Mouse (Mus musculus) embryo, embryonic 11 days (tissue): ENCODE measurements around the gene Dusp21.

Experiments
- DNase-seq: peaks from one replicate; pipeline ENCODE4 v3.0.0-alpha.2; 2015

The Dusp21 gene

GRCm38 (mm10) chrX:18145557-18145956, at the start of gene Dusp21:
TSS of gene Dusp21 (plus strand) at chrX:18145857.
- no peak for DNase-seq

- no peak for DNase-seq
Observed at GRCm38 (mm10) chrX:18160734-18161442, 15.2 kb downstream of the Dusp21 start.

- no peak for DNase-seq
Observed at GRCm38 (mm10) chrX:18161796-18162191, 16.1 kb downstream of the Dusp21 start.

- DNase-seq: peak; percentile 97
Observed at GRCm38 (mm10) chrX:18162192-18162857, 16.7 kb downstream of the Dusp21 start, which contains the start of gene Kdm6a. TSS of gene Kdm6a (plus strand) at chrX:18162575.

- DNase-seq: peak; percentile 66
Observed at GRCm38 (mm10) chrX:18162861-18163731, 17.4 kb downstream of the Dusp21 start.

GRCm38 (mm10) chrX:18163917-18164624, 18.4 kb downstream of the Dusp21 start:
- DNase-seq: peak; percentile 53

- no peak for DNase-seq
Observed at GRCm38 (mm10) chrX:18165121-18165520, 19.5 kb downstream of the Dusp21 start.

GRCm38 (mm10) chrX:18166961-18167360, 21.3 kb downstream of the Dusp21 start:
- no peak for DNase-seq

- no peak for DNase-seq
Observed at GRCm38 (mm10) chrX:18168940-18169339, 23.3 kb downstream of the Dusp21 start.

- DNase-seq: no peak
Observed at GRCm38 (mm10) chrX:18174831-18175230, 29.2 kb downstream of the Dusp21 start.

GRCm38 (mm10) chrX:18177803-18178202, 32.1 kb downstream of the Dusp21 start:
- no peak for DNase-seq

- DNase-seq: no peak
Observed at GRCm38 (mm10) chrX:18179492-18179891, 33.8 kb downstream of the Dusp21 start.

GRCm38 (mm10) chrX:18187203-18187602, 41.5 kb downstream of the Dusp21 start:
- no peak for DNase-seq

GRCm38 (mm10) chrX:18188293-18188692, 42.6 kb downstream of the Dusp21 start:
- no peak for DNase-seq
